Mouse (Mus musculus) limb, embryonic 14.5 days (tissue): Measurements from ENCODE around the gene Nup210l. TPM values are rescaled to one million over a fixed set of nuclear protein-coding genes. Genes with fewer than 3 reads are reported as not detected.
A peak's percentile ranks its signal among the peaks of the same experiment; 100 is the strongest.
"Not testable (repeated sequence)": the region's sequence is repeated elsewhere in the genome, so short reads cannot be mapped to it uniquely, and the experiment has no call there.

Source experiments
- ATAC-seq: fragments of 200-750 bp; cut with Nextera tagmentation; 2 replicates; pipeline ENCODE4 v1.8.0; 2017; ENCODE audit warnings: low read depth, moderate number of reproducible peaks, moderate TSS enrichment; ENCODE audit not compliant: low FRiP score
- DNase-seq: peaks from one replicate; pipeline ENCODE4 v3.0.0-alpha.2; 2015; ENCODE audit warnings: low spot score
- H3K27ac ChIP-seq: fragments of 300-500 bp; sonication (generic); replicated peaks from 2 replicates; pipeline ENCODE4 v1.5.1; 2014; ENCODE audit warnings: low read depth, mild to moderate bottlenecking, low read length, moderate library complexity, mixed read lengths
- H3K27me3 ChIP-seq: fragments of 300-500 bp; sonication (generic); 2 replicates; pipeline ENCODE4 v1.6.1; 2014; ENCODE audit warnings: low read length, mixed read lengths; ENCODE audit not compliant: control insufficient read depth, insufficient read depth
- H3K36me3 ChIP-seq: fragments of 300-500 bp; sonication (generic); 2 replicates; pipeline ENCODE4 v1.6.1; 2014; ENCODE audit warnings: mild to moderate bottlenecking, low read length, moderate library complexity, mixed read lengths; ENCODE audit not compliant: control insufficient read depth, insufficient read depth
- H3K4me1 ChIP-seq: fragments of 300-500 bp; sonication (generic); 2 replicates; pipeline ENCODE4 v1.6.1; 2014; ENCODE audit warnings: antibody characterized with exemption, low read length, mixed read lengths; ENCODE audit not compliant: control insufficient read depth, insufficient read depth
- H3K4me2 ChIP-seq: fragments of 300-500 bp; sonication (generic); replicated peaks from 2 replicates; pipeline ENCODE4 v1.6.1; 2014; ENCODE audit warnings: low read depth, mild to moderate bottlenecking, low read length, moderate library complexity; ENCODE audit not compliant: severe bottlenecking
- H3K4me3 ChIP-seq: fragments of 300-500 bp; sonication (generic); replicated peaks from 2 replicates; pipeline ENCODE4 v1.5.1; 2014; ENCODE audit warnings: low read length
- H3K9ac ChIP-seq: fragments of 300-500 bp; sonication (generic); 2 replicates; pipeline ENCODE4 v1.6.1; 2014; ENCODE audit warnings: mild to moderate bottlenecking, low read depth, low read length, moderate library complexity; ENCODE audit not compliant: severe bottlenecking
- H3K9me3 ChIP-seq: fragments of 300-500 bp; sonication (generic); 2 replicates; pipeline ENCODE4 v1.6.1; 2016; ENCODE audit warnings: low read length; ENCODE audit not compliant: control insufficient read depth
- POLR2A ChIP-seq: fragments of 200-500 bp; IDR thresholded peaks from 2 replicates; pipeline ENCODE4 v1.8.0; 2012; ENCODE audit warnings: inconsistent platforms, mild to moderate bottlenecking, moderate library complexity, borderline replicate concordance; ENCODE audit not compliant: insufficient read depth, insufficient read length; ENCODE audit errors: extremely low read depth
- WGBS: fragments of 180-500 bp; shearing (Covaris S2); extraction: QIAGEN DNeasy Blood & Tissue Kit; methylation state at CpG from one replicate; pipeline ENCODE4 v1.1.7; 2014; 5-methylcytosine and 5-hydroxymethylcytosine counted together
- polyA plus RNA-seq, 2 experiments: library from polyadenylated mRNA; depleted of rRNA in 1 of 2; stranded (reverse) in 1 of 2; unstranded in 1 of 2; fragments of >200 nt; fragmentation: Nextera tagmentation in 1 of 2; extraction: Ambion mirVana in 1 of 2; gene quantifications; 2 replicates each; pipeline versions ENCODE4 v1.2.1 to v1.2.3; 2012 to 2014

The Nup210l gene
- polyA plus RNA-seq, 2 experiments: 0.30 to 2.5 TPM

DNA sequence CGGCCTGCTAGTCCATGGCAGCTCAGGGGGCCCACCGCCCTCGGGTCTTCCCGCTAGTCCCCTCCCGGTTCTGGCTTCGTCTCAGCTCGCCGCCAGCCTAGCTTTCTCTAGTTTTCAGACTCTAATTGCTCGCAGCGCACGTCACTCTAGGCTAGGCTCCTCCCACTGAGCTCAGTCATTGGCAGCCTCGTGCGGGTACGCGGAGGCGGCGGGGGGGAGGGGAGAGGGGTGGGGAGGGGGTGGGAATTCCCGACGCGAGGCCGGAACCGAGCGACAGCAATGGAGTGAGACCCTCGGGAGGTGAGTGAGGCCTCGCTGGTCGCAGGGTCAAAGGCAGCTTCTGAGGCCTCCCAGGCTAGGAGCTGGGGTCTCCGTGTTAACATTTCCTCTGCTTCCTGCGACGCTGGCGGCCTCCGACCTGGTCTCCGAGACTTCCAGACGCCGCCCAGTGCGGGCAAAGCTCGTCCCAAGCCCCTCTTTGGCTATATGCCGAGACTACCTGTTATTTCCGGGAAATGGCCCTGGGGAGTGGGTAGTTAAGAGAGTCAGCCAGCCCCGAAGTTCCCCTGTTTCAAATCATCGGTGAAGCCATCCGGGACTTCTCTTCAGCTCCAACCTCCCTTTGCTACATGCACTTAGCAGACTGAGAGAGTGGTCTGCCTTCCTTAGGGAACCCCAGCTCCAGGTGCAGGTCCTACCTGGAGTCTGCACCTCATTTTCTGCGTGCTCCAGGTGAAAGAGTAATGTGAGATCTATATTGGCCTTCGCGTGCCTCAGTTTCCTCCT, 144.2 kb downstream of the Nup210l start, which contains the start of gene Slc39a1:
TSS of gene Slc39a1 (plus strand) at position 213 of the 786 bp plus-strand sequence.
- ATAC-seq (peak; percentile 94), DNase-seq (peak; percentile 97)
- peaks cover 21% of the 10 kb centered on the region for H3K36me3 ChIP-seq
- H3K27me3 ChIP-seq: no peaks in the 10 kb centered on the region
- peak within 1 kb of the TSS; percentile 77 for H3K4me3 ChIP-seq
- under 1% methylated on average over 44 of the region's 44 CpGs for WGBS
- no peaks in the 10 kb centered on the region for H3K9me3 ChIP-seq
- H3K27ac ChIP-seq: peak within 1 kb of the TSS; percentile 92
- H3K9ac ChIP-seq: peak within 1 kb of the TSS; percentile 84
- H3K4me2 ChIP-seq: peak within 1 kb of the TSS; percentile 85
- peaks cover 17% of the 10 kb centered on the region for H3K4me1 ChIP-seq
- no peak for TF ChIP-seq POLR2A

DNA sequence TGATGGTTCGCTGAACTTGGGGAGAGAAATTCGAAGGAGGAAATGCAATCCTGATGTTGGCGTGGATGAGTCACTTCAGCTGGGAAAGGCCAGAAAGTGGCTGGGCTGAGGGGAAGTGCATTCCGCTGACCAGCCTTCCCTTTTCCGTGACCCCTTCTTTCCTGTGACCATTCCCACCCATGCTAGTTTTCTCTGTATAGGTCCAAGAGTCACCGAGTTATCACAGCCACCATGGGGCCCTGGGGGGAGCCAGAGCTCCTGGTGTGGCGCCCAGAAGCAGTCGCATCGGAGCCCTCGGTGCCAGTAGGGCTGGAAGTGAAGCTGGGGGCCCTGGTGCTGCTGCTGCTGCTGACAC, 144.8 kb downstream of the Nup210l start:
- 6% methylated on average over 10 of the region's 10 CpGs for WGBS
- no peak for DNase-seq
- TF ChIP-seq POLR2A: no peak

DNA sequence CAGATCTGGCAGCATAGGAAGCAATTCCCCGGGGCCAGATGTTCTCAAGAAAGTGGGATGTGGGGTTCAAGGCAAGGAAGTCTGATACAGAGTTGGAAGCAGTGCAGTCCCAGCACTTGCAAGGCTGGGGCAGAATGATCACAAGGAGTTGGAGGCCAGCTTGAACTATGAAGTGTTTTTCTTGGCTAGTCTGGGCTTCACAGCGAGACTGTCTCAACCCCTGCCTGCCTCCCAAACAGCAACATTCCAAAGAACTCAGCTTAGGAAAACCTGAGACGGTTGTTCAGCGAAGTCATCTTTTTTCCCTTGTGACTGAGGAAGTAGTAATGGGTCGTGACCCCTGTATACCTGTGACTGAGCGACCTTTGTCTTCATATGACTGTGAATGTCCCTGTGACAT, 146.9 kb downstream of the Nup210l start:
- ATAC-seq (no peak), DNase-seq (no peak)
- 85% methylated on average over 6 of the region's 6 CpGs for WGBS
- Histone ChIP-seq H3K4me2 (no peak overlapping the region), H3K36me3 (peaks cover 21% of the 10 kb centered on the region), H3K4me1 (peaks cover 17% of the 10 kb centered on the region), H3K4me3 (no peak overlapping the region), H3K27ac (no peak overlapping the region), H3K9ac (no peak overlapping the region), H3K27me3 (no peaks in the 10 kb centered on the region), H3K9me3 (no peaks in the 10 kb centered on the region)
- no peak for TF ChIP-seq POLR2A

More for the DNA sequence above, 144.8 kb downstream of the Nup210l start:
- peak overlapping the region; percentile 92 for H3K27ac ChIP-seq
- H3K4me2 ChIP-seq: peak overlapping the region; percentile 85
- no peaks in the 10 kb centered on the region for H3K9me3 ChIP-seq
- no peaks in the 10 kb centered on the region for H3K27me3 ChIP-seq
- H3K4me1 ChIP-seq: peaks cover 12% of the 10 kb centered on the region
- peak overlapping the region; percentile 77 for H3K4me3 ChIP-seq
- H3K9ac ChIP-seq: peak overlapping the region; percentile 84
- peaks cover 21% of the 10 kb centered on the region for H3K36me3 ChIP-seq
- no peak for ATAC-seq

DNA sequence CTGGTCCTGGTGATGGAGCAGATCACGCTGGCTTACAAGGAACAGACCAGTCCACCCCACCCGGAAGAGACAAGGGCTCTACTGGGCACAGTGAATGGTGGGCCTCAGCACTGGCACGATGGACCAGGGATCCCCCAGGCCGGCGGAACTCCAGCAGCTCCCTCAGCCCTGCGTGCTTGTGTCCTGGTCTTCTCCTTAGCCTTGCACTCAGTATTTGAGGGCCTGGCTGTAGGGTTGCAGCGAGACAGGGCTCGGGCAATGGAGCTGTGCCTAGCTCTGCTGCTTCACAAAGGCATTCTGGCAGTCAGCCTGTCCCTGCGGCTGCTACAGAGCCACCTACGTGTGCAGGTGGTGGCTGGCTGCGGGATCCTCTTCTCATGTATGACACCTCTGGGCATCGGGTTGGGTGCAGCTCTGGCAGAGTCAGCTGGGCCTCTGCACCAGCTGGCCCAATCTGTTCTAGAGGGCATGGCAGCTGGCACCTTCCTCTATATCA, 147.8 kb downstream of the Nup210l start:
- peaks cover 23% of the 10 kb centered on the region for H3K36me3 ChIP-seq
- not testable (repeated sequence) for DNase-seq, H3K4me2 ChIP-seq, H3K4me3 ChIP-seq, H3K27me3 ChIP-seq, H3K27ac ChIP-seq, H3K9me3 ChIP-seq, H3K9ac ChIP-seq, ATAC-seq
- 95% methylated on average over 6 of the region's 12 CpGs for WGBS
- H3K4me1 ChIP-seq: peaks cover 17% of the 10 kb centered on the region

DNA sequence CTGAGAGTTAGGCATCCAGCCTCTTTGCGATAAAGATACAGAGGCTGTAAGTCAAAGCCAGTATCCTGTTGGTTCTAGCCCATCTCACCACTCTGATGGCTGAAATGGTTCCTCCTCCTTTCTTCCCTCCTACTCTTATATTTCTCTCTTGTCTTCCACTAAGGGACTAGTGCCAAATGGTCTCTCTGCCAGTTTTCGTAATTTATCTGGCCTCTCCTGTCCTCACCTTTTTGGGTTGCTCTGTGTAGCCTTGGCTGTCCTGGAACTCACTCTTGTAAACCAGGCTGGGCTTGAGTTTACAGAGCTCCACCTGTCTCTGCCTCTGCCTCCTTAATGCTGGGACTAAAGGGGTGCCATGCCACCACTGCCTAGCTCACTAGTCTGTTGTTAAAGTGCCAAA, 148.7 kb downstream of the Nup210l start:
- WGBS: 88% methylated on average over 2 of the region's 2 CpGs
- not testable (repeated sequence) for H3K9ac ChIP-seq, H3K4me2 ChIP-seq

DNA sequence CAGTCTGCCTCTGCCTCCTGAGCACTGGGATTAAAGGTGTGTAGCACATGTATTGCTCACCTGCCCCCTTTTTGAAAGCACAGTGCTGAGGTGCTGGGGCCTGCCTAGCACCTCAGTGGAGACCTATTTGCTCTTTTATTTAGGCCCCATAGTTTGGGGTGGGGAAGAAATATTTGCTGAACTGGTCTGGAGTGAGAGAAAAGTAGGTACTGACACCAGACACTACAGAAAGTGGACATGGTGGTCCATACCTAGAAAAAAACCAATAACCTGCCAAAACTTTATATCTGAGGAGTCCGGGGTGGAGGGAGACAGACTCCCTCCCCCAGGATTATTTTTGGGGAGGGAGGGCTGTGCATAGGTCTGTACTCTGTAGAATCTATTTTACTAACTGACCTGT, 149.2 kb downstream of the Nup210l start:
- Histone ChIP-seq H3K36me3 (peaks cover 36% of the 10 kb centered on the region), H3K4me1 (peaks cover 13% of the 10 kb centered on the region)
- ATAC-seq, H3K9ac ChIP-seq, DNase-seq, H3K9me3 ChIP-seq, H3K27ac ChIP-seq, H3K4me2 ChIP-seq, H3K27me3 ChIP-seq, H3K4me3 ChIP-seq: not testable (repeated sequence)
- 75% methylated on average over 1 of the region's 1 CpGs for WGBS

More for the DNA sequence above, 148.7 kb downstream of the Nup210l start:
- not testable (repeated sequence) for H3K4me3 ChIP-seq, ATAC-seq, H3K9me3 ChIP-seq, H3K27ac ChIP-seq, DNase-seq, H3K27me3 ChIP-seq
- Histone ChIP-seq H3K36me3 (peaks cover 32% of the 10 kb centered on the region), H3K4me1 (peaks cover 14% of the 10 kb centered on the region)
